Mouse (Mus musculus) intestine, postnatal 0 days (tissue): ENCODE measurements at regions not wholly inside any gene's neighbourhood (a gene's known extent, or its start where the extent isn't known, plus 50 kb on each side); places are given as distances from the start of the nearest gene placed in this dataset.

ENCODE experiments used
- ATAC-seq: fragments of 200-750 bp; cut with Nextera tagmentation; 2 replicates; pipeline ENCODE4 v1.8.0; 2017; ENCODE audit warnings: mild to moderate bottlenecking, moderate TSS enrichment, moderate library complexity
- H3K27ac ChIP-seq: fragments of 300-500 bp; sonication (generic); 2 replicates; pipeline ENCODE4 v1.5.1; 2014; ENCODE audit warnings: mild to moderate bottlenecking, low read depth, low read length, moderate library complexity
- H3K27me3 ChIP-seq: fragments of 300-500 bp; sonication (generic); replicated peaks from 2 replicates; pipeline ENCODE4 v1.6.1; 2014; ENCODE audit warnings: low read length, mixed read lengths; ENCODE audit not compliant: control insufficient read depth, insufficient read depth
- H3K36me3 ChIP-seq: fragments of 300-500 bp; sonication (generic); 2 replicates; pipeline ENCODE4 v1.6.1; 2014; ENCODE audit warnings: mild to moderate bottlenecking, moderate library complexity; ENCODE audit not compliant: control insufficient read depth, insufficient read depth
- H3K4me1 ChIP-seq: fragments of 300-500 bp; sonication (generic); replicated peaks from 2 replicates; pipeline ENCODE4 v1.6.1; 2014; ENCODE audit warnings: antibody characterized with exemption, low read length, mixed read lengths; ENCODE audit not compliant: control insufficient read depth, insufficient read depth
- H3K4me2 ChIP-seq: fragments of 300-500 bp; sonication (generic); replicated peaks from 2 replicates; pipeline ENCODE4 v1.6.1; 2014; ENCODE audit warnings: low read depth, mild to moderate bottlenecking, moderate library complexity
- H3K4me3 ChIP-seq: fragments of 300-500 bp; sonication (generic); 2 replicates; pipeline ENCODE4 v1.5.1; 2014; ENCODE audit warnings: low read depth, low read length
- H3K9ac ChIP-seq: fragments of 300-500 bp; sonication (generic); 2 replicates; pipeline ENCODE4 v1.6.1; 2014; ENCODE audit warnings: mild to moderate bottlenecking, low read depth, low read length
- H3K9me3 ChIP-seq: fragments of 300-500 bp; sonication (generic); 2 replicates; pipeline ENCODE4 v1.6.1; 2016; ENCODE audit warnings: mixed run types; ENCODE audit not compliant: control insufficient read depth
- CTCF ChIP-seq: sonication (generic); IDR thresholded peaks from 2 replicates; pipeline ENCODE4 v1.5.1; 2016; ENCODE audit warnings: low read depth, mild to moderate bottlenecking, control low read depth, antibody characterized with exemption, moderate library complexity
- WGBS: fragments of 180-500 bp; shearing (Covaris S2); extraction: QIAGEN DNeasy Blood & Tissue Kit; methylation state at CpG from one replicate; pipeline ENCODE4 v1.1.7; 2014; 5-methylcytosine and 5-hydroxymethylcytosine counted together

DNA sequence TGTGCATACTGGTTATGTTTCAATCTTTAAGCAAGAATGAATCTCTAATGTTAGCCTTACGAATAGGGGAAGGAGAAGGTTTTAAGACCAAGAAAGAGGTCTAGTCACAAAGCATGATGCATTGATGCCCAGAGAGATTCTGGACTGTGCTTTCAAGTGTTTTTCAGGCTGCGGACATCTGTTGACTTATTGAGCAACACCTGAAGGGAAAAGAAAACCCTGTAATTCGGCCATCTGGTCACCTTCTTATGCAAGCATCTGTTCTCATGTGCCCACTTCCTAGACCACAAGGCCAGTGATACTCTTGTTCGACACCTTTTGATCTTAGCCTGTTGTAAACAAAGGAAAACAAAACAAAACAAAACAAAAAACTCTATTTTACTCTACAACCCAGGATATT, 218.1 kb upstream of the Slc24a2 start:
- Histone ChIP-seq H3K27me3 (no peaks in the 10 kb centered on the region), H3K9me3 (no peaks in the 10 kb centered on the region), H3K36me3 (no peaks in the 10 kb centered on the region), H3K4me2 (no peak overlapping the region), H3K4me3 (no peak overlapping the region), H3K27ac (no peak overlapping the region), H3K4me1 (no peaks in the 10 kb centered on the region), H3K9ac (no peak overlapping the region)
- 84% methylated on average over 4 of the region's 4 CpGs for whole genome bisulfite sequencing
- TF ChIP-seq CTCF: no peak
- no peak for ATAC-seq

GRCm38 (mm10) chr4:87446856-87447255, 216.6 kb upstream of the Slc24a2 start:
- Histone ChIP-seq H3K27ac (no peak overlapping the region), H3K36me3 (no peaks in the 10 kb centered on the region), H3K4me3 (no peak overlapping the region), H3K9ac (no peak overlapping the region), H3K4me1 (no peaks in the 10 kb centered on the region), H3K27me3 (no peaks in the 10 kb centered on the region), H3K9me3 (no peaks in the 10 kb centered on the region), H3K4me2 (no peak overlapping the region)
- 88% methylated on average over 3 of the region's 3 CpGs for WGBS
- ATAC-seq: no peak
- no peak for TF ChIP-seq CTCF

- Histone ChIP-seq H3K4me1 (no peaks in the 10 kb centered on the region), H3K4me3 (no peak overlapping the region), H3K27me3 (no peaks in the 10 kb centered on the region), H3K4me2 (no peak overlapping the region), H3K9ac (no peak overlapping the region), H3K9me3 (no peaks in the 10 kb centered on the region), H3K36me3 (no peaks in the 10 kb centered on the region), H3K27ac (no peak overlapping the region)
- no peak for ATAC-seq
- 37% methylated on average over 4 of the region's 4 CpGs for WGBS
- TF ChIP-seq CTCF: no peak
These were observed 203.9 kb upstream of the Slc24a2 start for GRCm38 (mm10) chr4:87434136-87434535.

DNA sequence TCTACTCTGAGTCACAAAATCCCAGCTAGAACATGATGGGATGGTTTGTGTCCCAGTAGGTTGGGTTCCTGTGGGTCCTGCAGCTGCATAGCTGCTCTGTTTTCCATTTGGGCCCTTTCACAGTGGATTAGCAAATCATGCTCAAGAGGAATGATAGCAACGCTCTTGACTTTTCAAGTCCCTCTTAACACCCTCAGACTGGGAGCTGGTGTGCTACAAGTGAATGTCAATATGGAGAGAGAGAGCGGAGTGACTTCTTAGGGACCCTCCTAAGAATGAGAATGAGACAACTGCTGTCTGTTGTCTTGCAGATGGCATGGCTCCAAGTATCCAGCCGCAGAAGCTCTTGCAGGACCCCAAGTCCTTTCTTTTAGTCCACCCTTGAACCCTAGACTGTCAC, 198.1 kb upstream of the Slc24a2 start:
- Histone ChIP-seq H3K4me1 (no peaks in the 10 kb centered on the region), H3K9ac (no peak overlapping the region), H3K27me3 (no peaks in the 10 kb centered on the region), H3K4me3 (no peak overlapping the region), H3K27ac (no peak overlapping the region), H3K36me3 (no peaks in the 10 kb centered on the region), H3K9me3 (no peaks in the 10 kb centered on the region), H3K4me2 (no peak overlapping the region)
- WGBS: 75% methylated on average over 3 of the region's 3 CpGs
- no peak for ATAC-seq
- TF ChIP-seq CTCF: no peak

DNA sequence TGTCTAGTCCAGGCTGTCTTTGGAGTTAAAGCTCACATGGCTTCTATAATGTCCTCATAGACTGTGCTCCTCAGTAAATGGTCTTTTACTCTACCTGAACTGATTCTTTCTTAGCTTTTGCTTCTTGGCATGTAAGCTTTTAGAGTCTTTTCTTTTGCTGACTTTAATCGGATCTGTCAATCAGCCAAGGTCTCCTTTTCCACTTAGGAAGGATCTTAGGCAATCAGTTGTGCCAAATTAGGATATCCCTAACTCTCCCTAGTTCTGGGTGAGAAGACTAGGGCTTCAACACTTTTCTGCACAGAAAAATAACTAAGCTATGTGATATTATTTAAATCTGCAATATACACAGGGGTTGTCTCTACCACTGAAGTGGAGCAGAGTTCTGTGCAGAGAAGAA, 193.8 kb upstream of the Slc24a2 start:
- 91% methylated on average over 1 of the region's 1 CpGs for WGBS
- Histone ChIP-seq H3K27ac (no peak overlapping the region), H3K9me3 (no peaks in the 10 kb centered on the region), H3K4me3 (no peak overlapping the region), H3K4me1 (no peaks in the 10 kb centered on the region), H3K27me3 (no peaks in the 10 kb centered on the region), H3K9ac (no peak overlapping the region), H3K36me3 (no peaks in the 10 kb centered on the region), H3K4me2 (no peak overlapping the region)
- ATAC-seq: no peak
- TF ChIP-seq CTCF: no peak

- 76% methylated on average over 6 of the region's 6 CpGs for WGBS
- no peak for ATAC-seq
- no peak overlapping the region for H3K4me3 ChIP-seq
- H3K27ac ChIP-seq: no peak overlapping the region
- H3K9me3 ChIP-seq: no peaks in the 10 kb centered on the region
- no peak overlapping the region for H3K9ac ChIP-seq
- H3K4me1 ChIP-seq: no peaks in the 10 kb centered on the region
- H3K27me3 ChIP-seq: no peaks in the 10 kb centered on the region
- H3K4me2 ChIP-seq: no peak overlapping the region
- no peak for TF ChIP-seq CTCF
- H3K36me3 ChIP-seq: no peaks in the 10 kb centered on the region
These were observed 192.3 kb upstream of the Slc24a2 start for GRCm38 (mm10) chr4:87422588-87422987.

- Histone ChIP-seq H3K4me3 (no peak overlapping the region), H3K27ac (no peak overlapping the region), H3K4me2 (no peak overlapping the region), H3K27me3 (no peaks in the 10 kb centered on the region), H3K9me3 (no peaks in the 10 kb centered on the region), H3K36me3 (no peaks in the 10 kb centered on the region), H3K4me1 (no peaks in the 10 kb centered on the region), H3K9ac (no peak overlapping the region)
- WGBS: 53% methylated on average over 6 of the region's 6 CpGs
- no peak for ATAC-seq
- no peak for TF ChIP-seq CTCF
These were observed 173.1 kb upstream of the Slc24a2 start for GRCm38 (mm10) chr4:87403354-87403753.
